Mouse (Mus musculus) Patski (cell line): ENCODE results near the gene Sertad2. TPM values are rescaled to one million over a fixed set of nuclear protein-coding genes. Genes with fewer than 3 reads are reported as not detected.
A peak's percentile ranks its signal among the peaks of the same experiment; 100 is the strongest.

ENCODE experiments used
- ATAC-seq: fragments of 100-300 bp; one replicate; pipeline ENCODE4 v1.8.0; 2021
- CTCF ChIA-PET: fragments of 350-600 bp; sonication (Branson Sonifier 250); formaldehyde crosslinking; loops from one replicate; lab custom pipeline; 2022; ENCODE audit warnings: inconsistent platforms; lab: Charles Lee
- POLR2A ChIA-PET: fragments of 350-600 bp; sonication (Branson Sonifier 250); formaldehyde crosslinking; loops from one replicate; lab custom pipeline; 2022; ENCODE audit warnings: antibody characterized with exemption, inconsistent platforms; lab: Charles Lee
- DNase-seq: peaks from one replicate; pipeline ENCODE4 v3.0.0-alpha.2; 2011; ENCODE audit warnings: low read depth, low spot score
- H3K27me3 ChIP-seq: fragments of 371-371 bp; one replicate; pipeline ENCODE4 v1.5.1; 2021
- CTCF ChIP-seq: fragments of 100-300 bp; IDR thresholded peaks from one replicate; pipeline ENCODE4 v1.5.1; 2021
- in situ Hi-C: fragments of 300-500 bp; cut with MboI; formaldehyde crosslinking; loops from 3 replicates; pipeline ENCODE4 v1.11.1; 2018; ENCODE audit warnings: low pct_unique_long_range_greater_than_20kb, mixed read lengths
- polyA plus RNA-seq: library from polyadenylated mRNA; unstranded; gene quantifications from one replicate; pipeline ENCODE4 v1.2.3, GENCODE M21; 2021

The Sertad2 gene
- polyA plus RNA-seq, 1 experiment from 2014 or later, result 25.6 TPM

- no peak for TF ChIP-seq CTCF
- CTCF ChIA-PET, result interaction anchor here (1.3 kb wide), 1 partner anchor 14 kb away, joined by 3 read pairs; no protein-coding TSS in a partner anchor
Measured at GRCm38 (mm10) chr11:20527901-20528300, 15.2 kb upstream of the Sertad2 start.

GRCm38 (mm10) chr11:20531682-20531991, 11.4 kb upstream of the Sertad2 start:
- no peaks in the 10 kb centered on the region for H3K27me3 ChIP-seq
- in situ Hi-C loops, result no loop called here
- ATAC-seq (no peak), DNase-seq (no peak)
- no peak for TF ChIP-seq CTCF
- POLR2A ChIA-PET, result interaction anchor here (0.8 to 1.0 kb wide), 2 partner anchors 50 to 76 kb away, joined by 3 to 4 read pairs; no protein-coding TSS in a partner anchor
- CTCF ChIA-PET, result no interaction called here

More at GRCm38 (mm10) chr11:20527901-20528300, 15.2 kb upstream of the Sertad2 start:
- ATAC-seq (no peak), DNase-seq (no peak)
- POLR2A ChIA-PET, result interaction anchor here (0.5 kb wide), 1 partner anchor 76 kb away, joined by 3 read pairs; no protein-coding TSS in a partner anchor
- in situ Hi-C loops, result no loop called here
- no peaks in the 10 kb centered on the region for H3K27me3 ChIP-seq

- peak; percentile 90 for ATAC-seq
- H3K27me3 ChIP-seq, result no peaks in the 10 kb centered on the region
- CTCF ChIA-PET, result no interaction called here
- in situ Hi-C loops, result no loop called here
- TF ChIP-seq CTCF, result no peak
- DNase-seq, result peak; percentile 84
- POLR2A ChIA-PET, result interaction anchor here (0.7 to 1.0 kb wide), 5 partner anchors 10 to 77 kb away, joined by 3 to 4 read pairs (median 3); no protein-coding TSS in a partner anchor
Measured at GRCm38 (mm10) chr11:20531992-20532881, 10.8 kb upstream of the Sertad2 start.

GRCm38 (mm10) chr11:20533231-20533630, 9.8 kb upstream of the Sertad2 start:
- DNase-seq, result no peak
- TF ChIP-seq CTCF, result no peak
- no peaks in the 10 kb centered on the region for H3K27me3 ChIP-seq
- ATAC-seq, result no peak
- POLR2A ChIA-PET, result interaction anchor here (0.9 kb wide), 1 partner anchor 9 kb away, joined by 4 read pairs; no protein-coding TSS in a partner anchor
- CTCF ChIA-PET, result no interaction called here
- in situ Hi-C loops, result no loop called here

GRCm38 (mm10) chr11:20537221-20537620, 5.8 kb upstream of the Sertad2 start:
- DNase-seq, result no peak
- H3K27me3 ChIP-seq, result no peaks in the 10 kb centered on the region
- no peak for ATAC-seq
- ChIA-PET CTCF (no interaction called here), POLR2A (no interaction called here)
- in situ Hi-C loops, result no loop called here
- TF ChIP-seq CTCF, result no peak

GRCm38 (mm10) chr11:20538496-20538895, 4.6 kb upstream of the Sertad2 start:
- in situ Hi-C loops, result no loop called here
- ATAC-seq, result no peak
- POLR2A ChIA-PET, result interaction anchor here (0.8 kb wide), 1 partner anchor 55 kb away, joined by 3 read pairs; no protein-coding TSS in a partner anchor
- CTCF ChIA-PET, result interaction anchor here (1.3 kb wide), 1 partner anchor 9 kb away, joined by 3 read pairs; no protein-coding TSS in a partner anchor
- H3K27me3 ChIP-seq, result no peaks in the 10 kb centered on the region
- no peak for DNase-seq
- no peak for TF ChIP-seq CTCF

- ChIA-PET POLR2A (interaction anchor here (0.6 to 1.4 kb wide), 3 partner anchors 8 to 695 kb away, joined by 4 read pairs; no protein-coding TSS in a partner anchor), CTCF (interaction anchor here (1.0 kb wide), 1 partner anchor 201 kb away, joined by 3 read pairs; the partner anchor contains the start of gene Aftph)
- TF ChIP-seq CTCF, result no peak
- DNase-seq (no peak), ATAC-seq (no peak)
- in situ Hi-C loops, result loop anchor here (5.0 kb wide), 2 partner anchors 64 to 101 kb away; no protein-coding TSS in a partner anchor
- no peaks in the 10 kb centered on the region for H3K27me3 ChIP-seq
Measured at GRCm38 (mm10) chr11:20541280-20541679, 1.8 kb upstream of the Sertad2 start.

- ATAC-seq (peak; percentile 18), DNase-seq (no peak)
- H3K27me3 ChIP-seq, result no peaks in the 10 kb centered on the region
- POLR2A ChIA-PET, result interaction anchor here (0.6 to 1.4 kb wide), 4 partner anchors 9 to 90 kb away, joined by 3 to 4 read pairs (median 4); no protein-coding TSS in a partner anchor
- in situ Hi-C loops, result loop anchor here (5.0 kb wide), 2 partner anchors 65 to 100 kb away; no protein-coding TSS in a partner anchor
- TF ChIP-seq CTCF, result no peak
- CTCF ChIA-PET, result interaction anchor here (1.1 kb wide), 1 partner anchor 87 kb away, joined by 3 read pairs; no protein-coding TSS in a partner anchor
Measured at GRCm38 (mm10) chr11:20541995-20542637, 937 bp upstream of the Sertad2 start.

- ATAC-seq (peak; percentile 5), DNase-seq (no peak)
- TF ChIP-seq CTCF, result no peak
- in situ Hi-C loops, result loop anchor here (5.0 kb wide), 2 partner anchors 66 to 99 kb away; no protein-coding TSS in a partner anchor
- H3K27me3 ChIP-seq, result no peaks in the 10 kb centered on the region
- POLR2A ChIA-PET, result no interaction called here
- CTCF ChIA-PET, result no interaction called here
Measured at GRCm38 (mm10) chr11:20543453-20544120, 534 bp downstream of the Sertad2 start.
